ENCODE assay signal across 25 mouse cellular contexts in genomic region chr1:133728339-133728738, GRCm38 (mm10). TPM values are rescaled to one million over a fixed set of nuclear protein-coding genes. Genes with fewer than 3 reads are reported as not detected.
"Had no signal": no experiment of that assay in that cellular context is flagged by ENCODE, and none has a peak within 500 bp of the region (broad histone marks: within the 10 kb centered on the region; RNA-seq: fewer than 3 reads in every experiment).

No protein-coding gene starts in this region.

- H3K4me1 ChIP-seq: intestine, embryonic 15.5 days; lung, embryonic 15.5 days; midbrain, embryonic 12.5 days; midbrain, embryonic 15.5 days; neural tube, embryonic 12.5 days; neural tube, embryonic 15.5 days; stomach, embryonic 15.5 days had no signal

- H3K4me2 ChIP-seq: intestine, embryonic 15.5 days; limb, embryonic 12.5 days; limb, embryonic 15.5 days; lung, embryonic 15.5 days; midbrain, embryonic 12.5 days; midbrain, embryonic 15.5 days; neural tube, embryonic 12.5 days; neural tube, embryonic 15.5 days; stomach, embryonic 15.5 days had no signal

- H3K9me3 ChIP-seq: intestine, embryonic 15.5 days; limb, embryonic 12.5 days; limb, embryonic 15.5 days; lung, embryonic 15.5 days; midbrain, embryonic 12.5 days; midbrain, embryonic 15.5 days; neural tube, embryonic 12.5 days; neural tube, embryonic 15.5 days; stomach, embryonic 15.5 days had no signal

- DNase-seq: kidney, adult 18-20 months; kidney, adult 9 months; kidney, postnatal 25 days; layer of hippocampus, postnatal 36 days; left cerebral cortex, postnatal 4 days; lung, adult 18-20 months; lung, postnatal 10 days; lung, postnatal 36 days; right cerebral cortex, adult 18-20 months; right cerebral cortex, postnatal 14 days; right cerebral cortex, postnatal 4 days; thymus, adult 18-20 months; thymus, postnatal 36 days had no signal

- H3K9ac ChIP-seq: intestine, embryonic 15.5 days; limb, embryonic 12.5 days; limb, embryonic 15.5 days; lung, embryonic 15.5 days; midbrain, embryonic 12.5 days; midbrain, embryonic 15.5 days; neural tube, embryonic 12.5 days; neural tube, embryonic 15.5 days; stomach, embryonic 15.5 days had no signal

- ATAC-seq: intestine, embryonic 15.5 days; midbrain, embryonic 15.5 days had no signal

- H3K4me3 ChIP-seq: intestine, embryonic 15.5 days; layer of hippocampus, adult 2 months; left cerebral cortex, adult 2 months; limb, embryonic 12.5 days; limb, embryonic 15.5 days; lung, embryonic 15.5 days; midbrain, embryonic 12.5 days; midbrain, embryonic 15.5 days; neural tube, embryonic 12.5 days; neural tube, embryonic 15.5 days; stomach, embryonic 15.5 days had no signal

- H3K27ac ChIP-seq: intestine, embryonic 15.5 days; kidney, postnatal 0 days; layer of hippocampus, adult 2 months; left cerebral cortex, adult 2 months; limb, embryonic 12.5 days; limb, embryonic 15.5 days; lung, embryonic 15.5 days; midbrain, embryonic 12.5 days; midbrain, embryonic 15.5 days; neural tube, embryonic 12.5 days; neural tube, embryonic 15.5 days; stomach, embryonic 15.5 days had no signal

- H3K27me3 ChIP-seq: intestine, embryonic 15.5 days; limb, embryonic 15.5 days; lung, embryonic 15.5 days; midbrain, embryonic 12.5 days; midbrain, embryonic 15.5 days; neural tube, embryonic 12.5 days; neural tube, embryonic 15.5 days; stomach, embryonic 15.5 days had no signal

RNA-seq across cellular contexts. Expression of gene Lax1, which starts 38.4 kb away (rescaled TPM):
- total RNA-seq: layer of hippocampus, postnatal 36 days had no signal
- polyA plus RNA-seq: neural tube, embryonic 12.5 days had no signal
